Mouse (Mus musculus) ES-E14 (cell line): ENCODE results near the gene Arhgap28.

ENCODE experiments used
- CHD2 ChIP-seq: IDR thresholded peaks from 2 replicates; pipeline ENCODE4 v1.6.1; 2014; ENCODE audit warnings: mild to moderate bottlenecking, low read depth, low read length, inconsistent platforms
- HCFC1 ChIP-seq: IDR thresholded peaks from 2 replicates; pipeline ENCODE4 v1.6.1; 2012; ENCODE audit warnings: low read length, inconsistent platforms, borderline replicate concordance; ENCODE audit not compliant: insufficient read depth
- MAFK ChIP-seq: IDR thresholded peaks from 2 replicates; pipeline ENCODE4 v1.6.1; 2014; ENCODE audit warnings: mild to moderate bottlenecking, low read depth, low read length, inconsistent platforms; ENCODE audit not compliant: insufficient read depth
- ZC3H11A ChIP-seq: IDR thresholded peaks from 2 replicates; pipeline ENCODE4 v1.6.1; 2012; ENCODE audit warnings: low read depth, mild to moderate bottlenecking, inconsistent platforms, low read length, borderline replicate concordance
- ZNF384 ChIP-seq: IDR thresholded peaks from 2 replicates; pipeline ENCODE4 v1.6.1; 2012; ENCODE audit warnings: low read depth, low read length, inconsistent platforms

GRCm38 (mm10) chr17:67945453-67945852 is 58.5 kb downstream of the Arhgap28 start:
- no peak for TF ChIP-seq CHD2
- no peak for TF ChIP-seq HCFC1
- no peak for TF ChIP-seq ZC3H11A
- no peak for TF ChIP-seq ZNF384
- TF ChIP-seq MAFK, result no peak
